Mouse (Mus musculus) thymus, adult 2 months (tissue): Measurements from ENCODE around the gene Islr. TPM values are rescaled to one million over a fixed set of nuclear protein-coding genes. Genes with fewer than 3 reads are reported as not detected.
A peak's percentile ranks its signal among the peaks of the same experiment; 100 is the strongest.

Source experiments
- DNase-seq: peaks from one replicate; pipeline ENCODE4 v3.0.0; 2021
- H3K27ac ChIP-seq: fragments of 200-500 bp; 2 replicates; pipeline ENCODE4 v1.5.1; 2012; ENCODE audit warnings: low read length, control low read depth; ENCODE audit not compliant: control insufficient read depth, insufficient read depth
- H3K27me3 ChIP-seq: fragments of 200-500 bp; 2 replicates; pipeline ENCODE4 v1.6.1; 2012; ENCODE audit warnings: mild to moderate bottlenecking, low read length, moderate library complexity, mixed read lengths; ENCODE audit not compliant: control insufficient read depth, insufficient read depth
- H3K36me3 ChIP-seq: fragments of 200-500 bp; 2 replicates; pipeline ENCODE4 v1.6.1; 2012; ENCODE audit warnings: mild to moderate bottlenecking, low read length, moderate library complexity; ENCODE audit not compliant: control insufficient read depth, insufficient read depth
- H3K4me1 ChIP-seq: fragments of 200-500 bp; replicated peaks from 2 replicates; pipeline ENCODE4 v1.6.1; 2012; ENCODE audit warnings: low read length; ENCODE audit not compliant: control insufficient read depth, insufficient read depth
- H3K4me3 ChIP-seq: fragments of 200-500 bp; 2 replicates; pipeline ENCODE4 v1.5.1; 2012; ENCODE audit warnings: mild to moderate bottlenecking, low read length, control low read depth, moderate library complexity; ENCODE audit not compliant: control insufficient read depth, insufficient read depth
- CTCF ChIP-seq: fragments of 200-500 bp; IDR thresholded peaks from 2 replicates; pipeline ENCODE4 v1.5.1; 2012; ENCODE audit warnings: mild to moderate bottlenecking, control low read depth, low read length, moderate library complexity, borderline replicate concordance; ENCODE audit not compliant: control insufficient read depth, poor library complexity, insufficient read depth; ENCODE audit errors: extremely low read depth
- POLR2A ChIP-seq: fragments of 200-500 bp; IDR thresholded peaks from 2 replicates; pipeline ENCODE4 v1.6.1; 2012; ENCODE audit warnings: mild to moderate bottlenecking, low read length, control low read depth, moderate library complexity; ENCODE audit not compliant: control insufficient read depth, poor library complexity, insufficient read depth; ENCODE audit errors: extremely low read depth
- WGBS: fragments of 180-500 bp; shearing (Covaris S2); methylation state at CpG from one replicate; pipeline ENCODE4 v1.1.7; 2018; 5-methylcytosine and 5-hydroxymethylcytosine counted together
- polyA plus RNA-seq: library from polyadenylated mRNA; depleted of rRNA; stranded (reverse); fragments of >200 nt; gene quantifications from 2 replicates; pipeline ENCODE4 v1.2.3, GENCODE M21; 2012

Islr gene
- polyA plus RNA-seq, 1 experiment: 32.2 TPM

- Histone ChIP-seq H3K36me3 (no peaks in the 10 kb centered on the region), H3K27ac (peak overlapping the region; percentile 94), H3K27me3 (no peaks in the 10 kb centered on the region), H3K4me3 (peak overlapping the region; percentile 96), H3K4me1 (peaks cover 20% of the 10 kb centered on the region)
- WGBS: 7% methylated on average over 7 of the region's 7 CpGs
- TF ChIP-seq CTCF (no peak), POLR2A (no peak)
- no peak for DNase-seq
These were observed 44.8 kb upstream of the Islr start for GRCm38 (mm10) chr9:58248746-58249413.

GRCm38 (mm10) chr9:58247064-58247759 lies 43.1 kb upstream of the Islr start:
- no peak overlapping the region for H3K27ac ChIP-seq
- 8% methylated on average over 25 of the region's 25 CpGs for WGBS
- TF ChIP-seq POLR2A (0 out of 2 replicates have a peak, but pooled peaks have one; percentile 35), CTCF (peak; percentile 90)
- DNase-seq: peak; percentile 87
- peak overlapping the region; percentile 34 for H3K4me3 ChIP-seq
- H3K4me1 ChIP-seq: peaks cover 25% of the 10 kb centered on the region
- no peaks in the 10 kb centered on the region for H3K36me3 ChIP-seq
- no peaks in the 10 kb centered on the region for H3K27me3 ChIP-seq

- Histone ChIP-seq H3K36me3 (no peaks in the 10 kb centered on the region), H3K4me1 (peaks cover 32% of the 10 kb centered on the region), H3K27me3 (no peaks in the 10 kb centered on the region), H3K4me3 (no peak overlapping the region), H3K27ac (no peak overlapping the region)
- TF ChIP-seq POLR2A (no peak), CTCF (no peak)
- no peak for DNase-seq
- 9% methylated on average over 4 of the region's 4 CpGs for WGBS
These were observed 42.0 kb upstream of the Islr start for GRCm38 (mm10) chr9:58246083-58246591.

DNA sequence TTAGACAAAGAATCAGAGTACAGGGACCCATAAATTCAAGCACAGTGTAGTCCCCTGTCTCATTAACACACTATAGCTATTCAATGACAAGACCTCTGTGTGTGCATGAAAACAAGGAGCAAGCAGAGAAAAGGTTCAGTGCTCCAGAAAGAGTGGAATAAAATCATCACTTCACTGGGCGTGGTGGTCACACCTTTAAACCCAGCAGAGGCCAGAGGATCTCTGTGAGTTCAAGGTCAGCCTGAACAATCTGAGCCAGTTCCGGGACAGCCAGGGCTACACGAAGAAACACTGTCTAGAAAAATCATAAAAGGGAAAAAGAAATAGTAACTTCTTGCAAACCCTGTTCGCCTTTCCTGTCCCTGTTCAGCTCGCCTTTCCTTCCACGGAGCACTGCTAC lies 39.6 kb upstream of the Islr start:
- WGBS: 91% methylated on average over 6 of the region's 6 CpGs

GRCm38 (mm10) chr9:58242696-58243095 lies 38.6 kb upstream of the Islr start:
- 52% methylated on average over 5 of the region's 5 CpGs for WGBS
- no peaks in the 10 kb centered on the region for H3K27me3 ChIP-seq
- no peaks in the 10 kb centered on the region for H3K36me3 ChIP-seq
- H3K27ac ChIP-seq: no peak overlapping the region
- no peak for DNase-seq
- H3K4me3 ChIP-seq: no peak overlapping the region
- H3K4me1 ChIP-seq: peaks cover 27% of the 10 kb centered on the region
- TF ChIP-seq POLR2A (no peak), CTCF (no peak)

More for the DNA sequence above, 39.6 kb upstream of the Islr start:
- Histone ChIP-seq H3K27ac (no peak overlapping the region), H3K4me3 (no peak overlapping the region), H3K27me3 (no peaks in the 10 kb centered on the region), H3K36me3 (no peaks in the 10 kb centered on the region), H3K4me1 (peaks cover 30% of the 10 kb centered on the region)
- no peak for DNase-seq
- TF ChIP-seq CTCF: no peak
- TF ChIP-seq POLR2A: no peak

DNA sequence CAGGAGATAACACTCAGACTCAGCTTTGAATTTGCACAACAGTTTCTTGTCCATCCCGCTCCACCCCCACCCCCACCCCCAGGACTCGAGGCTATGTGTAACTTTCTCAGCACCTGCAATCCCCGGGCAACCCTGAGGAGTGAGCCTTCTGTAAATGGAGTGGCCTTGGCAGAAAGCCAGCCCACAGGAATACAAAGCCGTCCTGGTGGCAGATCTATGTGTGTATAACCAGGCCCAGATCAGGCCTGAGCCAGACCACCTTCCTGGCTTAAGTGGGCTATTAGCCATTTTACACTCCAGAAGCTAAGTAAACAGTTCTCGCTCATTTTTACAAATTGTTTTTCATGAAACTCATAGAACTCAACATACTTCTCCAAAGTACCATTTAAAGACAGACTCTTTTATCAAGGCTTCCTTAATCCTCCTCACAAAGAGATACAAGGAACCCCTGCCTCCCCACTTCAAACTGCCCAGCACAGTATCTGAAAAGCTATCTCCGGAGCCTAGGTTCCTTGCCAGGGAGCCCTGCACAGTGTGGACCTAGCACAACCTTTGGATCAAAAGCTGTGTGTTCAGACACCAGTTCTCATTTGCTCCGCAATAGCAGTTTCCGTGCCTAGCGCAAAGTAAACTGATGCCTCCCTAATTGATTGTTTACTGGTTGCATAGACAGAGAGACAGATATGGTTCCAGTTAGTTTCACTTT lies 37.8 kb upstream of the Islr start:
- Histone ChIP-seq H3K36me3 (no peaks in the 10 kb centered on the region), H3K4me3 (no peak overlapping the region), H3K27ac (no peak overlapping the region), H3K27me3 (no peaks in the 10 kb centered on the region), H3K4me1 (peaks cover 22% of the 10 kb centered on the region)
- TF ChIP-seq CTCF (no peak), POLR2A (no peak)
- no peak for DNase-seq
- WGBS: 42% methylated on average over 9 of the region's 9 CpGs
